Mouse (Mus musculus) hindbrain, embryonic 15.5 days (tissue): Measurements from ENCODE around the gene Pcnx3. TPM values are rescaled to one million over a fixed set of nuclear protein-coding genes. Genes with fewer than 3 reads are reported as not detected.

ENCODE experiments used
- ATAC-seq: fragments of 200-750 bp; cut with Nextera tagmentation; 2 replicates; pipeline ENCODE4 v1.8.0; 2017; ENCODE audit warnings: low read depth, moderate number of reproducible peaks, moderate TSS enrichment; ENCODE audit not compliant: low FRiP score
- H3K27ac ChIP-seq: fragments of 300-500 bp; sonication (generic); replicated peaks from 2 replicates; pipeline ENCODE4 v1.5.1; 2015; ENCODE audit warnings: mild to moderate bottlenecking, inconsistent platforms
- H3K27me3 ChIP-seq: fragments of 300-500 bp; sonication (generic); 2 replicates; pipeline ENCODE4 v1.6.1; 2015; ENCODE audit warnings: control low read depth, inconsistent platforms
- H3K36me3 ChIP-seq: fragments of 300-500 bp; sonication (generic); 2 replicates; pipeline ENCODE4 v1.6.1; 2015; ENCODE audit warnings: control low read depth, inconsistent platforms
- H3K4me1 ChIP-seq: fragments of 300-500 bp; sonication (generic); replicated peaks from 2 replicates; pipeline ENCODE4 v1.6.1; 2015; ENCODE audit warnings: control low read depth, inconsistent platforms
- H3K4me2 ChIP-seq: fragments of 300-500 bp; sonication (generic); 2 replicates; pipeline ENCODE4 v1.6.1; 2015; ENCODE audit warnings: moderate library complexity, mild to moderate bottlenecking, inconsistent platforms
- H3K4me3 ChIP-seq: fragments of 300-500 bp; sonication (generic); 2 replicates; pipeline ENCODE4 v1.5.1; 2015; ENCODE audit warnings: mild to moderate bottlenecking, inconsistent platforms
- H3K9ac ChIP-seq: fragments of 300-500 bp; sonication (generic); 2 replicates; pipeline ENCODE4 v1.6.1; 2015; ENCODE audit warnings: inconsistent platforms
- H3K9me3 ChIP-seq: fragments of 300-500 bp; sonication (generic); 2 replicates; pipeline ENCODE4 v1.6.1; 2016; ENCODE audit warnings: control low read depth, inconsistent platforms
- WGBS: fragments of 180-500 bp; shearing (Covaris S2); methylation state at CpG from one replicate; pipeline ENCODE4 v1.1.7; 2015; 5-methylcytosine and 5-hydroxymethylcytosine counted together
- polyA plus RNA-seq: library from polyadenylated mRNA; unstranded; fragments of >200 nt; fragmentation: Nextera tagmentation; extraction: Ambion mirVana; gene quantifications from 2 replicates; pipeline ENCODE4 v1.2.1, GENCODE M21; 2015

Pcnx3 gene
- polyA plus RNA-seq, result 23.9 and 26.7 TPM in 2 replicates

GRCm38 (mm10) chr19:5688200-5689087, at the start of gene Pcnx3, which contains the start of gene Map3k11:
Gene Pcnx3, minus strand, starts transcription at chr19:5688908.
Gene Map3k11, plus strand, starts transcription at chr19:5688742.
- H3K36me3 ChIP-seq, result peaks cover 33% of the 10 kb centered on the region
- H3K27ac ChIP-seq, result peak within 1 kb of the TSS; percentile 88
- H3K4me2 ChIP-seq, result peak within 1 kb of the TSS; percentile 99
- H3K4me3 ChIP-seq, result peak within 1 kb of the TSS; percentile 83
- under 1% methylated on average over 69 of the region's 69 CpGs for WGBS
- H3K4me1 ChIP-seq, result peaks cover 54% of the 10 kb centered on the region
- H3K27me3 ChIP-seq, result no peaks in the 10 kb centered on the region
- no peaks in the 10 kb centered on the region for H3K9me3 ChIP-seq
- ATAC-seq, result peak; percentile 96
- H3K9ac ChIP-seq, result peak within 1 kb of the TSS; percentile 87

- Histone ChIP-seq H3K4me2 (no peak overlapping the region), H3K27ac (no peak overlapping the region), H3K36me3 (no peaks in the 10 kb centered on the region), H3K4me1 (peaks cover 24% of the 10 kb centered on the region), H3K4me3 (no peak overlapping the region), H3K9ac (no peak overlapping the region), H3K27me3 (0 out of 2 replicates have a peak, but pooled peaks cover 8% of the 10 kb centered on the region), H3K9me3 (no peaks in the 10 kb centered on the region)
- ATAC-seq, result no peak
- WGBS, result 80% methylated on average over 9 of the region's 9 CpGs
Measured at GRCm38 (mm10) chr19:5734325-5734724, 45.6 kb upstream of the Pcnx3 start.

- Histone ChIP-seq H3K36me3 (no peaks in the 10 kb centered on the region), H3K9me3 (no peaks in the 10 kb centered on the region), H3K27me3 (0 out of 2 replicates have a peak, but pooled peaks cover 3% of the 10 kb centered on the region), H3K4me3 (peak overlapping the region; percentile 81), H3K4me1 (peaks cover 47% of the 10 kb centered on the region), H3K9ac (peak overlapping the region; percentile 73), H3K27ac (peak overlapping the region; percentile 78), H3K4me2 (peak overlapping the region; percentile 97)
- WGBS, result under 1% methylated on average over 47 of the region's 47 CpGs
- ATAC-seq, result peak; percentile 85
Measured at GRCm38 (mm10) chr19:5731264-5731978, 42.7 kb upstream of the Pcnx3 start.

GRCm38 (mm10) chr19:5730314-5731186, 41.8 kb upstream of the Pcnx3 start:
- H3K9ac ChIP-seq, result peak overlapping the region; percentile 73
- no peaks in the 10 kb centered on the region for H3K27me3 ChIP-seq
- no peaks in the 10 kb centered on the region for H3K9me3 ChIP-seq
- H3K36me3 ChIP-seq, result no peaks in the 10 kb centered on the region
- H3K4me1 ChIP-seq, result peaks cover 56% of the 10 kb centered on the region
- H3K27ac ChIP-seq, result no peak overlapping the region
- no peak for ATAC-seq
- peak overlapping the region; percentile 97 for H3K4me2 ChIP-seq
- H3K4me3 ChIP-seq, result peak overlapping the region; percentile 81
- 73% methylated on average over 29 of the region's 29 CpGs for WGBS

GRCm38 (mm10) chr19:5729444-5729815, 40.7 kb upstream of the Pcnx3 start, which contains the start of gene Fam89b:
Gene Fam89b, minus strand, starts transcription at chr19:5729653.
- Histone ChIP-seq H3K9ac (peak within 1 kb of the TSS; percentile 94), H3K36me3 (no peaks in the 10 kb centered on the region), H3K27ac (peak within 1 kb of the TSS; percentile 91), H3K9me3 (no peaks in the 10 kb centered on the region), H3K27me3 (no peaks in the 10 kb centered on the region), H3K4me2 (peak within 1 kb of the TSS; percentile 97), H3K4me1 (peaks cover 67% of the 10 kb centered on the region), H3K4me3 (peak within 1 kb of the TSS; percentile 81)
- peak; percentile 82 for ATAC-seq
- under 1% methylated on average over 37 of the region's 37 CpGs for WGBS

GRCm38 (mm10) chr19:5728631-5729443, 40.1 kb upstream of the Pcnx3 start:
- Histone ChIP-seq H3K36me3 (no peaks in the 10 kb centered on the region), H3K9ac (peak overlapping the region; percentile 94), H3K4me1 (peaks cover 68% of the 10 kb centered on the region), H3K27me3 (no peaks in the 10 kb centered on the region), H3K4me2 (peak overlapping the region; percentile 97), H3K27ac (peak overlapping the region; percentile 91), H3K4me3 (peak overlapping the region; percentile 81), H3K9me3 (no peaks in the 10 kb centered on the region)
- ATAC-seq, result peak; percentile 7; the same call in 1 of the 2 replicates
- WGBS, result 4% methylated on average over 37 of the region's 37 CpGs

- Histone ChIP-seq H3K27ac (peak overlapping the region; percentile 91), H3K4me1 (peaks cover 68% of the 10 kb centered on the region), H3K36me3 (0 out of 2 replicates have a peak, but pooled peaks cover 6% of the 10 kb centered on the region), H3K9ac (peak overlapping the region; percentile 94), H3K4me3 (peak overlapping the region; percentile 81), H3K9me3 (no peaks in the 10 kb centered on the region), H3K4me2 (peak overlapping the region; percentile 97), H3K27me3 (no peaks in the 10 kb centered on the region)
- WGBS, result 4% methylated on average over 14 of the region's 14 CpGs
- ATAC-seq, result no peak
Measured at GRCm38 (mm10) chr19:5727701-5728100, 39.0 kb upstream of the Pcnx3 start.

- Histone ChIP-seq H3K4me3 (peak overlapping the region; percentile 81), H3K9me3 (no peaks in the 10 kb centered on the region), H3K9ac (peak overlapping the region; percentile 94), H3K36me3 (0 out of 2 replicates have a peak, but pooled peaks cover 6% of the 10 kb centered on the region), H3K27ac (peak overlapping the region; percentile 53; the same call in 1 of the 2 replicates), H3K27me3 (no peaks in the 10 kb centered on the region), H3K4me2 (peak overlapping the region; percentile 97), H3K4me1 (peaks cover 68% of the 10 kb centered on the region)
- ATAC-seq, result no peak
- WGBS, result 80% methylated on average over 15 of the region's 15 CpGs
Measured at GRCm38 (mm10) chr19:5726961-5727578, 38.4 kb upstream of the Pcnx3 start.

- ATAC-seq, result no peak
- Histone ChIP-seq H3K27ac (peak within 1 kb of the TSS; percentile 53; the same call in 1 of the 2 replicates), H3K27me3 (no peaks in the 10 kb centered on the region), H3K9me3 (no peaks in the 10 kb centered on the region), H3K36me3 (peaks cover 13% of the 10 kb centered on the region), H3K4me2 (peak within 1 kb of the TSS; percentile 97), H3K4me1 (peaks cover 59% of the 10 kb centered on the region), H3K4me3 (peak within 1 kb of the TSS; percentile 81), H3K9ac (peak within 1 kb of the TSS; percentile 94)
- 12% methylated on average over 49 of the region's 49 CpGs for WGBS
Measured at GRCm38 (mm10) chr19:5725767-5726515, 37.2 kb upstream of the Pcnx3 start, which contains the start of gene Ehbp1l1. Gene Ehbp1l1, minus strand, starts transcription at chr19:5726317.
